Mouse (Mus musculus) fat pad, adult 2 months (tissue): Measurements from ENCODE around the gene Arhgap19.

Experiments
- DNase-seq: peaks from one replicate; pipeline ENCODE4 v3.0.0-alpha.2; 2011; ENCODE audit warnings: low read depth, low spot score; ENCODE audit errors: extremely low read depth

The Arhgap19 gene

DNA sequence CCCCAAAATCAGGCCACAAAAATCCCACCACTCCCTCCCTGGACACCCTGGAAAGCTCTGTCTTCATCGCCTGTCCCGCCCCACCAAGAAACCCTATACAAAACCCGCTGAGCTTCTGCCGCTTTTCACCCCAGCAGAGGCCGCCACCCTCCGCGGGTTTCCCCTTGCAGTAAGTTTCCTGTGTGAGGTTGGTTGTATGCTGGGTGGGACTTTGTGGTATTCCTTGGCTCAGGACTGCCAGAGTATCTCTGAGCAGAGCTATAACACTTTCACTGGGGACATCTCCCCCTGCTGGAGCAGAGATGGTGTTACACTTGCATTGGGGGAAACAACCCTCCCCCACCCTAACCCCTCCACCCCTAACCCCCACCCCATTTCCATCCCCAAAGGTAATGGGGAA, 1.5 kb upstream of the Arhgap19 start:
- no peak for DNase-seq

DNA sequence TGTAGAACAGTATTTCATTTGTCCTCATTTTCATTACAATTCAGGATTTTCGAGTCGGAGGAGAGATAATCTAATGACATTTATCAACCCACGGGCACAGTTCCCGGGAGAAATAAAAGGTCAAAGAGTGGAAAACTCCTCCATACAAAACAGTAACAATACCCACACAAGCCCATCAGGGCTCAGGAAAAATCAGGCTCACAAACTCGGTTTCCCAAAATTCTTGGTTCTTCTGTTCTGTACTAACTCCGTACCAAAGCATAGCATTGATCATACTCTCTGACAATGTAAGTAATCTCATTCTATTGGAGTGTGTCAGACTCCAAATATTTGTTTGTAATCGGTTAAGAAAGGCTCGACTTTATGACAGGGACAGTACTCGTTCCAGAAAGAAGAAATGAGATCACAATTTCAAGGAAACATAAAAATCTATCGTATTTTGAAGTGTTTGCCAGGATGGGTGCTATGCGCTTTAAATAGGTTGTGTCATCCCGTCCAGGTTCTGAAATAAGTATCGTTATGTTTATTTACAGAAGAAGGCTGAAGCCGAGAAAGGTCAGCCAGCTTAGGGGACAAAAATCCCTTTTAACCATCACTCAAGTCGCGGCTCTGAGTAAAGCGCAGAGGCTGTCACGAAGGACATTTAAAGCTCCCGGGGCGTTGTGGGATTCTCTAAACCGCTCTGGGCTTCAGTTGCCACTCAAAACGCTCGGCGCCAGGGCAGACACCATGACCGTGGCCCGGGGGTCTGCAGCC, 683 bp downstream of the Arhgap19 start:
- DNase-seq, result no peak

DNA sequence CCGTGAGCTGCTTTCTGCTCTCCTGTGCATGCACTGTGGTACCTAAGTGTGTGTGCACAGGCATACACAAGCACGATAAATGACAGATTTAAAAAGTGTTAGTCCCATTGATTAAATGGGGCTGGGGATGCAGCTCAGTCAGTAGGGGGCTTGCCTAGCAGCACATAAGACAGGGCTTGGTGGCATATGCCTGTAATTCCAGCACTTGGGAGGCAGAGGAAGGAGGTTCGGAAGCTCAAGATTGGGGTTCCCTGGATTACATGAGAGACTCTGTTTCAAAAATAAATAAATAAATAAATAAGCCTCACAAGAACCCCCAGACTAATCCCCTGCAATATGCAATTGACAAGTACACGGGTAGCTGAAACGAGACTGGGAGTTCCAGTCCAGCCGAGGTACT, 1.4 kb downstream of the Arhgap19 start:
- DNase-seq, result no peak

DNA sequence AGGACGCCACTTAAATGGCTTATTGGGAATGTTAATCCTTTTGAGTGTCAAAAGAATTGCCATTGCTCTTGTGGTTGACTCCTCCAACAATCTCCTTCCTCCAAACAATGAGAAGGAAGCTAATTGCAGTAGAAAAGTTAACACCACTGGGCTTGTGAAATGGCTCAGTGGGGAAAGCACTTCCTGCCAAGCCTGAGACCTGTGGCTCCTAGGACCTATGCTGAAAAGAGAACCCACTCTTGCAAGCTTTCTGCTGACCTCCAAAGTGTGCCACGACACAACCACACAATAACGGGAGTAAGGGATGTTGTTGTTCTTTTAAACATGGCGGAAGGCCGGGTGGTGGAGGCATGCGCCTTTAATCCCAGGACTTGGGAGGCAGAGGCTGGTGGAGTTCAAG, 4.3 kb downstream of the Arhgap19 start:
- DNase-seq, result no peak

DNA sequence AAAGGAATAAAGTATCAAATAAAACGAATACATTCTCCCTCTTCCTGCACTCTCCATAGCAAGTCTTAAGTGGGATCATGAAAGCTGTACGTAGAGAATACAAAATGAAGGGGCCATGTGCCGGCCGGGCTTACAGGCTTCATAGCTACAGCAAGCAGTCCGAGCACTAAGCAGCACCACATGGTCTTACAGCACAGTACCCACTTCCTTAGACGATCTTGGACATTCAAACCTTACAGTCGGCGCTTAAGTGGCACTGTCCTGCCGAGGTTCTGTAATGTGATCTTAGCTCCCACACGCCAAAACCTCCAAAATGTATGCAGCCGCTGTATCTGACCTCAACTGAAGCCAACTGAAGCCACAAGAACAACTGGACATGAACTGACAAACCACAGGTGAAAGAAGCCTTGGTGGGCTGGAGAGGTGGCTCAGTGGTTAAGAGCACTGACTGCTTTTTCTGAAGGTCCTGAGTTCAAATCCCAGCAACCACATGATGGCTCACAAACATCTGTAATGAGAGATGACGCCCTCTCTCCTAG, 5.0 kb downstream of the Arhgap19 start:
- DNase-seq, result no peak

DNA sequence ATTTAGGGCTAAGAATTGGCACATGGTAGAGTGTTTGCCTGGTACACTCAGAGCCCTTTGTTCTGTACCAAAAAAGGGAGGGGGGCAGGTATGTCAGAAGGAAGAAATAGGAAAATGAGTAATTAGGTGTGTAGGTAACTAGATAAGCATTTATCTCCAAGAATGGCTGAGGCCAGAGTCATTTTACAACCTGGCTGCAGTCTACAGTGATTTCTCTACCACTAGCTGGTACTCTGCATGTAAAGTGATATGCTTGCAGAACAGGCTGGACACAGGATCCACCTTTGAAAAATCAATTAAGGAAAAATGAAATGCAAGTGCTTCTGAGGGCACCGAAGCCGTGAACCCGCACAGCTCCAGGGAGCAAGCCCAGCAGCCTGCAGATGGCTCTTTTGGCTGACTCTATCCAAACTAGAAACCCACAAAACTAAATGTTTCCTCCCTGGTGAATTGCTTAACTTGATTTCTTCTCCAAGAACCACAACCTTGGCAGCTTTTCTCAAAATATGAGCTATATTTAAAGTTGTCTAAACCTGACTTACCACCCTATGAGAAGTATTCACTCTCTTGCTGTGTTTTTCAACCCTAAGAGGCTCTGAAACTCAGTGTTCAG, 5.6 kb downstream of the Arhgap19 start:
- DNase-seq, result no peak

DNA sequence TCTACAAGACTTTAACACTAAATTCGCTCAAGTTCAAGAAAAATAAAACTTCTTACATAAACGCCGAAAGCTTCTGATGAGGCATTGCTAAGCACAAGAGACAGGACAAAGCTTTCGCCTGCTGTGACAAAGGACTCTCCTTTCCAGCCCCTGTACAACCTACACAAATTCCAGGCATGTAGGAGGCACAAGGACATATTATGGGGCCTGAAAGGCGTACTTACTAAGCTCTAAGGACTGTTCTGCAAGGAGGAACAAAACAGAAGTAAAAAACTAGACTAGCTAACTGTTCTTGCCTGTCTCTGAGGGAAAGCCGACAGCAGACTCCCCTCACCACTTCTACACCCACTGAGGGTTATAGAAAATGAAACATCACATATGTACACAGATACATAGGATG, 6.9 kb downstream of the Arhgap19 start:
- DNase-seq, result no peak

DNA sequence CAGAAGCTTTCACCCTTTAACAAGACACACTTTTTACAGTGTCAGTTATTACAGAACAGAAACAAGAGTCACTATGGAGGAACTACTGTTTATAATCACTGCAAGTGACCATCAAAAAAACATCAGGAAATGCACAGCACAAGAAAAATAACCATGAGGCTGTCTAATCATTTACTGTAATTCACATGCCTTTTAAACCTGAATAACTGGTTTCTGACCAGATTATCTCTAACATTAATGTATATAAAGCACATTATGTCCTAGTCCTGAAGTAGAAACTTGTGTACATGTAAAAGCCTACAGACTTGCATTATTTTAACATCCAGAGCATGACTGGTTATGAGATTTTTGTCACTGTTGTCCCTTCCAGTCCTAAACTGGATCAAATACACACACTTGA, 7.8 kb downstream of the Arhgap19 start:
- DNase-seq, result no peak

DNA sequence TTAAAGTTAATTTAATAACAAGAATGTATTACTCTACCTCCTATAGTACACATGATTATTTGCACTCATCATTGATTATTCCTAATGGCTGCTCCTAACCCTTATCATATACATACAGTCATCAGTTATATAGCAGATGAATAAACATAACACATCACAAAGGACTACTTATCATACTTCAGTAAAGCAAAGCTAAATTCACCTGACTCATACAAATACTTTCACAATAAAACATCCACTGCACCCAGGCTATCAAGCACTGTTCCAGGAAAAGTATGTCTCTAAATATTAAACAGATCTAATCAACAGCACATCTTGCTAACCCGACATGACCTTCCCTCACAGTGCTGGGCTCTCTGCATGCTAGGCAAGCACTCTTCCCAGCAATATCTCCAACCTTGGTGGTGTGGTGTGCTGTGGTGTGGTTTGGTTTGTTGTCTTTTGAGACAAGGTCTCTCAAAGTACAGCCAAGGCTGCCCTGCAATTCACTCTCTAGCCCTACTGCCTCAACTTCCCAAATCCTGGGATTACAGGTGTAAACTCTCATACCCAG, 8.8 kb downstream of the Arhgap19 start:
- DNase-seq, result no peak

DNA sequence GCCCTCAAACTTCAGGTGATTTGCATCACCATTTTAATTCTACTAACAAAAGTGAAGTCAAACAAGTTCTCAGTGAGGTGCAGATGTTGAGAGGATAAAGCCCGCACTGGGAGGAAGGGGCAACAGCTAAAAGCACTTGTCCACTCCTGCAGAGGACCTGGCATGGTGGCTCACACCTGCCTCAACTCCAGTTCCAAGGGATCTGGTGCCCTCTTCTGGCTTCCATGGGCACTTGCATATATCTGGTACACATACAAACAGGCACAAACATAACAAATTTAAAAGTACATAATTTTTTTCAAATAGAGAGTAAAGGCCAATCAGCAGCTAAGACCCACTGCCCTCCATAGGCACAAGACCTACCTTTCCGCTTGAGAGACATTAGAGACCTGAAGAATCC, 10.5 kb downstream of the Arhgap19 start:
- DNase-seq, result no peak

DNA sequence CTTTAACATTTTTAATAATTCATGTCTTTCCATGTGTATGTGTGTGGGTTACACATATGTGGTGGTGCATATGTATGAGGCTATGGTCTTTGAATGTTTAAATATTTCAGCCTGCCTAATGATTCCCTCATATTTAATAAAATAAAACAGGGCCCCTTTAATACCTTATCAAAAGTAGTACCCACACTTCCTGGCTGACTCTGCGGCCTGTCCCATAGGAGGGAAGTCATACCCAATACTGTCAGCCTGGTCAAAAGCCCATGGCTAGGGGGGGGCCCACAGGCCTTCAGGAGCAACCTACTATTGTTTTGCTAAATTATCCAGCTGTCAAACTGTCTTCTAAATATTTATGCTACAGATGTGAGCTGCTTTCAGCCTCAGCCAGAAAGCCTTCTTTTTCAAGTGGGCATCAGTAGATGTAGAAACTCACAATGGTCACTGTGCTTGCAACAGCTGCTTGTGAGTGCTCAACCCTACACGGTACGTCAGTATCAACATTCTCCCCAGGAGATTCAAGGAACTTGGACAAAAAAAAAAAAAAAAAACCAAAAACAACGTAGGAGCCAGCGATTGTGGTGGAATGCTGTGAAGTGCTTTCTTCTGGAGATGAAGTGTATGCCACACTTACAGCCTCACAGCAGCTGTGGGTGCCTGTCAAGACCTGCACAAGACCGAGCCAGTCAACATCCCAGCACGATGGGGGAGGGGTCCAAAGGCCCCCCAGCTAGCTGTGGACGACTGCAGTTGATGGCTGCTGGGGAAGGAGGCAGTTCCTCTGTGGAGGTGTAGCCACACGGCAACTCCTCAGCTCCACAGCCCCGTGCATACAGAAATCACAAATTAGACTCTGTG, 12.5 kb downstream of the Arhgap19 start:
- no peak for DNase-seq

DNA sequence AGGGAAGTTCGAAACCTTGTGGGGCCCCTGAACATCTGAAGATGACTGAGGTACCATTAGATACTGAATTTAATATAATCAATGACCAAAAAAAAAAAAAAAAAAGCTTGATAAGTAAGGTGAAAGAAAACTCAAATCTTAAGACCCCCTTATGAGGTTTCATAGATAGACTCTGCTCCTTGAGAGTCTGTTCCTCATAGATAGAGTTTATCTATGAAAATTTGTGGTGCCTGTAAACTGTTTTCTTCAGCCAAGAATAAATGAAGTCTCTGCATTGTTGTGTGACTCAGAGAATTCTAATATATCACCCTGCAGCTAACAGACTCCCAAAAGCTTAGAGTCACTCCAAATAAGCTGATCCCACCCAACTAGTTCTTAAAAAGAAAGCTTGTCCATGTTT, 15.0 kb downstream of the Arhgap19 start:
- no peak for DNase-seq

DNA sequence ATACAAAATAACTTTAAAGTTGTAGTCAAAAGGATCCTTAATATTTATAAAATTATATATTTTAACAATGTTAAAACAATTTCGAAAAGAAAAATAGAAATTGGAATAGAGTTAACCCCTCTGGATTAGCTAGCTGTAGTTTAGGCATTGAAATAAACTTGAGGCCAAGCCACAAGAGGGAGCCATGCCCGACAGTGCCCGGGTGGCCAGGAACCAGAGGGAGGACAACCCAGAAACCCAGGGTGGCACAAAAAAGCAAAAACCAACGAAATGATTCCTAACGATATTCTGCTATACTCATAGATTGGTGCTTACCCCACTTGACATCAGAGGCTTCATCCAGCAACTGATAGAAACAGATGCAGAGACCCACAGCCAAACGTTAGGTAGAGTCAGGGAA, 24.3 kb downstream of the Arhgap19 start:
- DNase-seq, result no peak

DNA sequence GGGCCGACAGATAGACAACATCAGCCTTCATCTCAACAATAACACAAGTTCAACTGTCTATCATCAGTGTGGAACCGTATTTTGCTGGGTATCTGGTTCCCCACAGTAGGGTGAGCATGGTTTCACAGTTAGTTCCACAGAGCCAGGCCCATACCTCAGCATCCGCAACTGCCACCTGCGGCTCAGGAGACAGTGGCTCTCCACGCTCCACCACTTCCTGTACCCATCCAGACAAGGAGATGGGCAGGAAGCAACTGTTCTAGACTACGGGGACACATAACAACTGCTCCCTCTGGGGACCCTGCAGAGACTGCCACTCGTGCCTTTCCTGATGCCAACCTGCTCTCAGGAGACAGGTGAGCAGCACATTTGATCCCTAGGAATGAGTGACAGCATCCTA, 33.1 kb downstream of the Arhgap19 start:
- no peak for DNase-seq

DNA sequence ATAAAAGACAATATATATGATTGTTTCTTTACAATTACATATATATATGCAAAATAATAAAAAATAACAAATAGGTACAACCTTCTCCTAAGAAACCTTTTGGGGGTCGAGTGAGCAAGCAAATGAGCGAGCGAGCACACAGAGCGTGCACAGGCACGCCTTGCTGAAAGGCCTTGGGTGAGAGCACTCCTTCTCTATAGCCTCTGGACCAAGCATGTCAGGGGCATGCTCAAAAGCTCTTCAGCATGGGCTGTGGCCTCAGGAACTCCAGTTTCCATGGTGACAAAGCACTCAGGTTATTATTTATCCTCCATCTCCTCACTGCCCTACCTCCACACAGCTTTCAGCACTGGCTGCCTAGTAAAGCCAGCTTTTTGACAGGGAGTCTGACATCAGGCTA, 35.2 kb downstream of the Arhgap19 start:
- DNase-seq, result no peak

DNA sequence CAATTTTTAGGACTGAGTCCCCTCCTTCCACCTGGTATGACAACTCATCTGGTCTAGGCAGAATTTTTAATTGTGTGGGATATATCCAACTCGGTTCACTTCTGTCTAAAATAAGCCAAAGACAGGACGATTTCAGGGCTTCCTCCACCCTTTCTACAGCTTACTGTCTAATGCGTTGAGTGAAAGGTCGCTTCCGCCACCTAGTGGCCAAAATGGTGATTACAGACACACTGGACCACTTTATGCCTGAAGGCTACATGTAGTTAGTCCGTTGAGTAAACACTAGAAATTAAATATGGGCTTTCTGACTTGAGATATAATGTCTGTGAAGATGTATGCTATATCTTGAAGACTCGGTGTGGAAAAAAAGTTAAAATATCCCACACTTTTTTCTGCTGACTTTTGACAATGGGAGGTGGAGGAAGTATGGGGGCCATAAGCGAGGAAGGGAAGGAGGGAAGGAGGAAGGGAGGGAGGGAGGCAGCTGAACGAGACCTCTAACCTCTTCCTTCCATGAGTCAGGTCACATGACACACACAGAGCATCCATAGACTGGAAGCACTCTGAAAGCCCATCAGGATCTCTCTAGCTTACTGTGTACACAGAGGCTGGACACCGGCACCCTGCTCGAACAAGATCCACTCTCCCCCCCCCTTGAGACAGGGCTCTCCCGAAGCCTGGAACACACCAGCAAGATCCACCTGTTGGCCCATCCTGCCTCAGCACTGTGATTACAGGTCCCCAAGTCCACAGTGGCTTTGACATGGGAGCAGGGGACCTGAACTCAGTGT, 37.8 kb downstream of the Arhgap19 start:
- DNase-seq, result no peak

DNA sequence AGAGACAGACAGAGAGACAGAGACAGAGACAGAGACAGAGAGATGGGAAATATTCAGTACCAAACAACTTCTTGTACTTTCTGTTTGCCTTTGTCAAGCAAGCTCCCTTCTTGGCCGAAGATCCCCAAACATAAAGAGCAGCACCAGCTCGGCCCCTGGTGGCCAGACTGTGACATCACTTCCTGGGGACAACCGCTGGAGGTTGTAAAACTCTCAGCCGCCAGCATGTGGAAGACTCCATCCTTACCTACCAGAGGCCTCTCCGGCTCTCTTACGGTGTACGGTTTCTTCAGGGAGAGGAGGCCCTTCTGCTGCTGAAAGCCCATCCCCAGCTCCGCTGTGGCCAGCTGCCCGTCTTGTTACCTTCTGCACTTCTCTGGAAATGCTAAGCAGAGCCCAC, 40.3 kb downstream of the Arhgap19 start:
- DNase-seq, result no peak

DNA sequence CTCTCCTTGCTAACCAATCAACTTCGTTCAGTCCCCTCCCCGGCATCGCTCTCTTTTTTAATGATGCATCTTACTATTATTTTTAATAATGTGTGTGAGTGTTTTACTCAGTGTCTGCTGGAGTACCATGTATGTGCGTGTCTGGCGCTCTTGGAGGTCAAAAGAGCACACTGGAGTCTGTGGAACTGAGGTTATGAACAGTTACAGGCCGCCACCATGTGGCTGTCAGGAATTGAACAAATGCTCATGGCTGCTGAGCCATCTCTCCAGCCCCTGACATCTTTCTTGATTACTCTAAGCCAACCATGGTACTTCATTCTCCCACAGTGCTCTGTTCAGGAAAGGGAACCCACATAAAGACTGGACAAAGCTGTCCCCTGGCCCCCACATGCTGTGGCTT, 42.1 kb downstream of the Arhgap19 start:
- no peak for DNase-seq

DNA sequence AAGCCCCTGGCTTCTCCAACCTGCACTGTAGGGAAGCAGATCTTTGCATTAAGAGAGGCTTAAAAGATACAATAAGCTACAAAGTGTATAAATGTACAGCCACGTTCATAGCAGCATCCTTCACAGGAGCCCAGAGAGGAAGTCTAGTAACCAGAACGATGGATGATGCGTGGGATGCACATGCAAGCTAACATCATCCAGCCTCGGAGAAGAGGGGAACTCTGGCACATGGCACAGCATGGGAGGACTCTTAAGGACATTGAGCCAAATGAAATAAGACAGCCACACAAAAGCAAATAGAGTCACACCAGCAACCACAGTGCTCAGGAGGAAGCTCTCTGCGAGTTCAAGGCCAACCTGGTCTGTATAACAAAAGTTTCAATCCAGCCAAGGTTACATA, 42.6 kb downstream of the Arhgap19 start:
- DNase-seq, result no peak

DNA sequence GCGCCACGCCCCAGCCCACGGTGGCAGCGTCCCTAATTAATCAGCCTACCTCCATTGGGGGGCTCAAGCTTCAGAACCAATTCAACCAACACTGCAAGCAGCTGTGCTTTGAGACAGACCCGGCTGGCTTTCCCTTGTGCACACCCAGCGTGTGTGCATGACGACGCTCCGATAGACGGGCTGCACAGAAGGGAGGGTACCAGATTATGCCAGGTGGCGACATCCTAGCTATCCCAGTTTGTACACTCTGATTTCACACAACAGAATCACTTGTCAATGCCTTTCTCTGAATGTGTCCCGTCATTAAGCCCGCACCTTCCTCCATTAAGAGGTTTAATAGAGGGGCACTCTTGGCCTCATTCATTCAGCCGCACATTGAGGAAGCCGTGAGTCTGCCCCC, 47.1 kb downstream of the Arhgap19 start:
- DNase-seq, result no peak

DNA sequence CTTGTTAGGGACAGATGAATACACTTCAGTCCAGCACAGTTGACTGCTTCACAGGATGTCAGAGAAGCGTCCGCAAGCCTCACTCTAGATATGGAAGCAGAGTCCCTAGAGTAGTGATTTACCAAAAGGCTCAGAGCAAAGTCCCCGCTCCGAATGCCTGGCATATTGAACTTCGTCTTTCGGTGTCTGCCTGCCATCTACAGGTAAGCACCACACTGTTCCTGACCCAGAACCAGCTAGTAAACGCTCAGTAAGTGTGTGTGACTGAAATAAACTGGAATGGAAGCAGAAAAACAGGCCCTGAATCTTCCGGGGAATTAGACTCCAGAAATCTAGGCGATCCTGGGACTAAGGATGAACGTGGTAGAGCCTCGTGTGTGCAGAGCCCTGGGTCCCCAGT, 49.9 kb downstream of the Arhgap19 start:
- DNase-seq, result no peak
